Mouse (Mus musculus) liver, postnatal 0 days (tissue): ENCODE results near the gene Pank4. TPM values are rescaled to one million over a fixed set of nuclear protein-coding genes. Genes with fewer than 3 reads are reported as not detected.

ENCODE experiments used
- ATAC-seq: fragments of 200-750 bp; cut with Nextera tagmentation; 2 replicates; pipeline ENCODE4 v1.8.0; 2017; ENCODE audit warnings: mild to moderate bottlenecking, moderate library complexity
- DNase-seq: peaks from one replicate; pipeline ENCODE4 v3.0.0-alpha.2; 2016
- H3K27ac ChIP-seq: fragments of 300-500 bp; sonication (generic); 2 replicates; pipeline ENCODE4 v1.5.1; 2014; ENCODE audit warnings: antibody characterized with exemption, moderate library complexity, mild to moderate bottlenecking, low read depth
- H3K27me3 ChIP-seq: fragments of 300-500 bp; sonication (generic); 2 replicates; pipeline ENCODE4 v1.6.1; 2014; ENCODE audit warnings: low read length, control low read depth, mixed read lengths; ENCODE audit not compliant: insufficient read depth
- H3K36me3 ChIP-seq: fragments of 300-500 bp; sonication (generic); replicated peaks from 2 replicates; pipeline ENCODE4 v1.6.1; 2014; ENCODE audit warnings: mild to moderate bottlenecking, control low read depth, low read length, moderate library complexity, mixed read lengths; ENCODE audit not compliant: insufficient read depth
- H3K4me1 ChIP-seq: fragments of 300-500 bp; sonication (generic); 2 replicates; pipeline ENCODE4 v1.6.1; 2014; ENCODE audit warnings: antibody characterized with exemption, mild to moderate bottlenecking, control low read depth; ENCODE audit not compliant: insufficient read depth
- H3K4me2 ChIP-seq: fragments of 300-500 bp; sonication (generic); 2 replicates; pipeline ENCODE4 v1.6.1; 2014; ENCODE audit warnings: low read depth, mild to moderate bottlenecking, low read length, moderate library complexity, mixed read lengths
- H3K4me3 ChIP-seq: fragments of 300-500 bp; sonication (generic); 2 replicates; pipeline ENCODE4 v1.5.1; 2014; ENCODE audit warnings: low read depth, low read length
- H3K9ac ChIP-seq: fragments of 300-500 bp; sonication (generic); replicated peaks from 2 replicates; pipeline ENCODE4 v1.6.1; 2014; ENCODE audit warnings: mild to moderate bottlenecking, moderate library complexity
- H3K9me3 ChIP-seq: fragments of 300-500 bp; sonication (generic); 2 replicates; pipeline ENCODE4 v1.6.1; 2016; ENCODE audit warnings: mild to moderate bottlenecking, control low read depth, low read length, mixed read lengths
- CTCF ChIP-seq: sonication (generic); IDR thresholded peaks from 2 replicates; pipeline ENCODE4 v1.5.1; 2016; ENCODE audit warnings: antibody characterized with exemption, low read depth
- EP300 ChIP-seq: IDR thresholded peaks from 2 replicates; pipeline ENCODE4 v1.6.1; 2016; ENCODE audit warnings: antibody characterized with exemption, low read depth, mild to moderate bottlenecking
- WGBS: fragments of 180-500 bp; shearing (Covaris S2); extraction: QIAGEN DNeasy Blood & Tissue Kit; methylation state at CpG from one replicate; pipeline ENCODE4 v1.1.7; 2014; ENCODE audit not compliant: insufficient replicate concordance; 5-methylcytosine and 5-hydroxymethylcytosine counted together
- polyA plus RNA-seq: library from polyadenylated mRNA; unstranded; fragments of >200 nt; fragmentation: Nextera tagmentation; extraction: Ambion mirVana; gene quantifications from 2 replicates; pipeline ENCODE4 v1.2.1, GENCODE M21; 2015

Pank4 gene
- polyA plus RNA-seq, 1 experiment from 2014 or later, result 11.4 TPM

GRCm38 (mm10) chr4:154972546-154972945 lies 8.6 kb downstream of the Pank4 start:
- no peak for ATAC-seq

GRCm38 (mm10) chr4:154974163-154974611 lies 10.3 kb downstream of the Pank4 start:
- H3K4me2 ChIP-seq, result no peak overlapping the region
- DNase-seq (no peak), ATAC-seq (no peak)
- H3K27me3 ChIP-seq, result no peaks in the 10 kb centered on the region
- no peaks in the 10 kb centered on the region for H3K4me1 ChIP-seq
- H3K4me3 ChIP-seq, result no peak overlapping the region
- H3K27ac ChIP-seq, result no peak overlapping the region
- H3K9ac ChIP-seq, result no peak overlapping the region
- WGBS, result 86% methylated on average over 11 of the region's 11 CpGs
- no peaks in the 10 kb centered on the region for H3K9me3 ChIP-seq
- TF ChIP-seq EP300 (no peak), CTCF (no peak)
- peaks cover 100% of the 10 kb centered on the region for H3K36me3 ChIP-seq

More at GRCm38 (mm10) chr4:154972546-154972945, 8.6 kb downstream of the Pank4 start:
- H3K27ac ChIP-seq, result no peak overlapping the region
- H3K4me1 ChIP-seq, result no peaks in the 10 kb centered on the region
- no peaks in the 10 kb centered on the region for H3K9me3 ChIP-seq
- no peak overlapping the region for H3K4me3 ChIP-seq
- no peak overlapping the region for H3K4me2 ChIP-seq
- no peak overlapping the region for H3K9ac ChIP-seq
- WGBS, result 95% methylated on average over 12 of the region's 12 CpGs
- H3K36me3 ChIP-seq, result peaks cover 92% of the 10 kb centered on the region
- no peaks in the 10 kb centered on the region for H3K27me3 ChIP-seq
- DNase-seq, result no peak
- TF ChIP-seq EP300 (no peak), CTCF (no peak)

- WGBS, result 90% methylated on average over 4 of the region's 4 CpGs
- no peak for ATAC-seq
- Histone ChIP-seq H3K9me3 (no peaks in the 10 kb centered on the region), H3K4me2 (no peak overlapping the region), H3K4me1 (no peaks in the 10 kb centered on the region), H3K27ac (no peak overlapping the region), H3K4me3 (no peak overlapping the region), H3K36me3 (peaks cover 63% of the 10 kb centered on the region), H3K27me3 (0 out of 2 replicates have a peak, but pooled peaks cover 4% of the 10 kb centered on the region), H3K9ac (no peak overlapping the region)
- no peak for DNase-seq
- TF ChIP-seq CTCF, result peak; percentile 55
- TF ChIP-seq EP300, result no peak
These were observed 16.2 kb downstream of the Pank4 start for GRCm38 (mm10) chr4:154980110-154980509.

GRCm38 (mm10) chr4:154981076-154981475 lies 17.2 kb downstream of the Pank4 start:
- no peak overlapping the region for H3K4me2 ChIP-seq
- H3K9ac ChIP-seq, result no peak overlapping the region
- ATAC-seq (peak; percentile 5; the same call in 1 of the 2 replicates), DNase-seq (no peak)
- 0 out of 2 replicates have a peak, but pooled peaks cover 2% of the 10 kb centered on the region for H3K4me1 ChIP-seq
- H3K27me3 ChIP-seq, result 0 out of 2 replicates have a peak, but pooled peaks cover 4% of the 10 kb centered on the region
- no peak overlapping the region for H3K27ac ChIP-seq
- WGBS, result 80% methylated on average over 6 of the region's 6 CpGs
- no peak overlapping the region for H3K4me3 ChIP-seq
- H3K9me3 ChIP-seq, result no peaks in the 10 kb centered on the region
- no peak for TF ChIP-seq EP300
- TF ChIP-seq CTCF, result no peak
- peaks cover 53% of the 10 kb centered on the region for H3K36me3 ChIP-seq

- DNase-seq, result peak; percentile 62
- Histone ChIP-seq H3K9ac (no peak overlapping the region), H3K9me3 (no peaks in the 10 kb centered on the region), H3K4me2 (no peak overlapping the region), H3K27ac (no peak overlapping the region), H3K4me3 (no peak overlapping the region), H3K4me1 (0 out of 2 replicates have a peak, but pooled peaks cover 2% of the 10 kb centered on the region), H3K36me3 (peaks cover 49% of the 10 kb centered on the region), H3K27me3 (0 out of 2 replicates have a peak, but pooled peaks cover 4% of the 10 kb centered on the region)
- 31% methylated on average over 7 of the region's 7 CpGs for WGBS
- TF ChIP-seq CTCF, result peak; percentile 77
- no peak for TF ChIP-seq EP300
- ATAC-seq, result peak; percentile 64; the same call in 1 of the 2 replicates
These were observed 17.6 kb downstream of the Pank4 start for GRCm38 (mm10) chr4:154981530-154981929.

GRCm38 (mm10) chr4:154982247-154983120 lies 18.6 kb downstream of the Pank4 start:
- Histone ChIP-seq H3K4me2 (no peak overlapping the region), H3K27me3 (0 out of 2 replicates have a peak, but pooled peaks cover 4% of the 10 kb centered on the region), H3K4me3 (no peak overlapping the region), H3K27ac (no peak overlapping the region), H3K9ac (no peak overlapping the region), H3K9me3 (no peaks in the 10 kb centered on the region), H3K36me3 (peaks cover 39% of the 10 kb centered on the region), H3K4me1 (0 out of 2 replicates have a peak, but pooled peaks cover 2% of the 10 kb centered on the region)
- ATAC-seq (no peak), DNase-seq (no peak)
- WGBS, result 73% methylated on average over 17 of the region's 19 CpGs
- TF ChIP-seq CTCF (no peak), EP300 (no peak)
